Mouse (Mus musculus) heart, adult 2 months (tissue): Measurements from ENCODE around the gene Fbxo9.

Experiments used
- CTCF ChIP-seq: fragments of 200-600 bp; IDR thresholded peaks from 2 replicates; pipeline ENCODE4 v1.8.1; 2022; ENCODE audit warnings: antibody characterized with exemption, mild to moderate bottlenecking, moderate library complexity
- POLR2A ChIP-seq: fragments of 200-500 bp; IDR thresholded peaks from 2 replicates; pipeline ENCODE4 v1.6.1; 2011; ENCODE audit warnings: mild to moderate bottlenecking, low read depth, low read length, control low read depth; ENCODE audit not compliant: insufficient read depth

GRCm38 (mm10) chr9:78108796-78109239 lies at the start of gene Fbxo9, which contains the start of gene Ick:
- TF ChIP-seq POLR2A = peak; percentile 79
- no peak for TF ChIP-seq CTCF
